Mouse (Mus musculus): ENCODE results near the gene Adam30. TPM values are rescaled to one million over a fixed set of nuclear protein-coding genes. Genes with fewer than 3 reads are reported as not detected.

Adam30 gene
- total RNA-seq (2023): 1 to 10 TPM; 2.9 to 4.0 TPM

DNA sequence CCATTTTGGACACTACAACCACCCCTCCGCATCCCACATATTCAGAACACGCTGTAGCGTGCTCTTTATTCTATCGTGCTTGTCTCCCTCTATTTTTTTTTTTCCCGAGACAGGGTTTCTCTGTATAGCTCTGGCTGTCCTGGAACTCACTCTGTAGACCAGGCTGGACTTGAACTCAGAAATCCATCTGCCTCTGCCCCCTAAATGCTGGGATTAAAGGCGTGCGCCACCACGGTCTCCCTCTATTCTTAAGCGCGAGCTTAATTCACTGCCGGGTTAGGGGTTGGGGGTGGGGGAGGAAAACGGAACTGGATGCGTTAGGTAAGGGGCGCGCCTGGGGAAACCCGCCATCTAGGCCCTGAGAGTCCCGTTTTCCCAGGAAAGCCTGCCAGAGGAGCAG is at the start of gene Adam30:
Gene Adam30, plus strand, starts transcription at position 301 of the 400 bp plus-strand sequence.

Other genes with a start within 250 kb of the Adam30 start
- gene Notch2, start 147.1 kb upstream of the Adam30 start, total RNA-seq (2023): 10 to 100 TPM; 62.2 to 65.8 TPM
- not detected for gene Reg4, start 61.5 kb downstream of the Adam30 start, total RNA-seq (2023)
- gene Hmgcs2, start 119.8 kb downstream of the Adam30 start, total RNA-seq (2023): not detected
- 10 to 100 TPM; 60.9 to 65.4 TPM for gene Phgdh, start 179.4 kb downstream of the Adam30 start, total RNA-seq (2023)
- gene Zfp697, start 221.8 kb downstream of the Adam30 start, total RNA-seq (2023): under 1 TPM in 1 of 2 experiments, not detected in 1; 0.39 TPM